Mouse (Mus musculus) embryonic facial prominence, embryonic 14.5 days (tissue): ENCODE measurements around the gene Fchsd2. TPM values are rescaled to one million over a fixed set of nuclear protein-coding genes. Genes with fewer than 3 reads are reported as not detected.
A peak's percentile ranks its signal among the peaks of the same experiment; 100 is the strongest.

Experiments
- ATAC-seq: fragments of 200-750 bp; cut with Nextera tagmentation; 2 replicates; pipeline ENCODE4 v1.8.0; 2017; ENCODE audit warnings: low read depth, moderate number of reproducible peaks, moderate TSS enrichment
- DNase-seq: peaks from one replicate; pipeline ENCODE4 v3.0.0-alpha.2; 2015; ENCODE audit warnings: low spot score
- H3K27ac ChIP-seq: fragments of 300-500 bp; sonication (generic); replicated peaks from 2 replicates; pipeline ENCODE4 v1.5.1; 2014; ENCODE audit warnings: low read depth, mild to moderate bottlenecking, low read length, moderate library complexity
- H3K27me3 ChIP-seq: fragments of 300-500 bp; sonication (generic); replicated peaks from 2 replicates; pipeline ENCODE4 v1.6.1; 2014; ENCODE audit warnings: low read length; ENCODE audit not compliant: control insufficient read depth, insufficient read depth
- H3K36me3 ChIP-seq: fragments of 300-500 bp; sonication (generic); 2 replicates; pipeline ENCODE4 v1.6.1; 2014; ENCODE audit warnings: low read length, mixed read lengths; ENCODE audit not compliant: control insufficient read depth, insufficient read depth
- H3K4me1 ChIP-seq: fragments of 300-500 bp; sonication (generic); 2 replicates; pipeline ENCODE4 v1.6.1; 2014; ENCODE audit warnings: antibody characterized with exemption, low read length; ENCODE audit not compliant: control insufficient read depth, insufficient read depth
- H3K4me2 ChIP-seq: fragments of 300-500 bp; sonication (generic); 2 replicates; pipeline ENCODE4 v1.6.1; 2014; ENCODE audit warnings: low read depth, mild to moderate bottlenecking, low read length, moderate library complexity, mixed read lengths
- H3K4me3 ChIP-seq: fragments of 300-500 bp; sonication (generic); 2 replicates; pipeline ENCODE4 v1.5.1; 2014; ENCODE audit warnings: low read depth, mild to moderate bottlenecking, low read length
- H3K9ac ChIP-seq: fragments of 300-500 bp; sonication (generic); 2 replicates; pipeline ENCODE4 v1.6.1; 2014; ENCODE audit warnings: low read depth, mild to moderate bottlenecking, low read length, moderate library complexity, mixed read lengths
- H3K9me3 ChIP-seq: fragments of 300-500 bp; sonication (generic); 2 replicates; pipeline ENCODE4 v1.6.1; 2016; ENCODE audit warnings: low read length; ENCODE audit not compliant: control insufficient read depth
- whole genome bisulfite sequencing: fragments of 180-500 bp; shearing (Covaris S2); extraction: QIAGEN DNeasy Blood & Tissue Kit; methylation state at CpG from one replicate; pipeline ENCODE4 v1.1.7; 2014; 5-methylcytosine and 5-hydroxymethylcytosine counted together
- polyA plus RNA-seq: library from polyadenylated mRNA; unstranded; fragments of >200 nt; fragmentation: Nextera tagmentation; extraction: Ambion mirVana; gene quantifications from 2 replicates; pipeline ENCODE4 v1.2.1, GENCODE M21; 2014

The Fchsd2 gene
- polyA plus RNA-seq, 1 experiment from 2014 or later: 20.7 TPM

DNA sequence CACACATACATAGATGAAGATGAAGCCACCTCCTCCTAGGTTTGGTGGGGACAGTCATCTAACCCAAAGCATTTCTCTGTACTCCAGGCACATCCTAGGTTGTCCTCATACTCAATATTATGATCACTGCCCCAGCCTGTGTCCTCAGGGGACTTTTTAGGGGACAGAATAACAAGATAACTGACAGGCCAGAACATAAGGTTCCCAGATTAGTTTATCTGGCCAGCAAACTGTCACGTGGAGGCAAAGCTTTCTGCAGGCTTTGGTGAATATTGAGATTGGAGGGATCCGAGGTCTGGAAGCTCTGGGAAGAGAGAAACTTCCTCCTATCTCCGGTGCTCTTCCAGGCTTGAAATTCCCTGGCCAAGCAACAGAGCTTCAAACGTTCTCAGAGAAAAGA, 6.9 kb upstream of the Fchsd2 start:
- H3K4me3 ChIP-seq: no peak overlapping the region
- no peak overlapping the region for H3K27ac ChIP-seq
- DNase-seq: no peak
- H3K27me3 ChIP-seq: no peaks in the 10 kb centered on the region
- H3K9ac ChIP-seq: no peak overlapping the region
- no peaks in the 10 kb centered on the region for H3K36me3 ChIP-seq
- WGBS: 50% methylated on average over 4 of the region's 4 CpGs
- H3K9me3 ChIP-seq: no peaks in the 10 kb centered on the region
- ATAC-seq: no peak
- H3K4me2 ChIP-seq: no peak overlapping the region
- no peaks in the 10 kb centered on the region for H3K4me1 ChIP-seq

DNA sequence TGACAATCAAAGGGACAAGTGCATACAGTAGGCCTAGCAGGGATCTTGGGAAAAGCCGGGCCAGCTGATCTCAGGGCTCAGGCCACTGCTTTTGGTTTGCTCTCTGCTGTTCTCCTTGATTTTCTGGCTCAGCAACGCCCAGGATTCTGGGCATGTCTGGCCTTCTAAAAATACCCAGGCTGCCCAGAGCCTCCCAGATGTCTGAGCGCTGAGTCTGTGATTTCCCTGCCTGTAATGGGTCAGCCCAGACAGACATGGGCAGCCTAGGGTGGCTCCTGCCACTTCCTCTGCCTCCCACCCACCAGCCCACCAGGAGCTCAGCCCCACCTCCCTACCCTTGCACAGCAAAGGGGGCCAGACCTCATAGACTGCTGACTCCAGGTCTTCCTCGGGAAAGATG, 4.0 kb upstream of the Fchsd2 start:
- Histone ChIP-seq H3K4me2 (no peak overlapping the region), H3K27ac (no peak overlapping the region)

DNA sequence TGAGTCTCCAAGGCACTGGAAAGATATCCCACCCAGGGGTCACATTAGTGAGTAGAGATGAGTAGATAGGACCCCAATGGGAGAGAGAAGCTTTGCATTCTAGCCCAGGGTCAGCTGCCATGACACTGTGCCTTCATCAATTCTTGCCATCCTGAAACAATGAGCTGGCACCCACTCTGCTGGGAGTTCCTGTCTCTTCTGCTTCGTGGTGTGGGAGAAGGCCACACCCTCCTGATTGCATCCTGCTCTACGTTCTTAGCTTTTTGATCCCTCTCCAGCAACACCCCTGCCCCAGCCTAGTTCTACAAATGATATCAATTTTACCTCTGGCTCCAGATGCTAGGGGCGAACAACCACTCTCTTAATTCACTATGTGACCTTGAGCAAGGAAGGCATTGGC, 3.4 kb upstream of the Fchsd2 start:
- Histone ChIP-seq H3K27me3 (no peaks in the 10 kb centered on the region), H3K9ac (no peak overlapping the region), H3K4me3 (no peak overlapping the region), H3K27ac (no peak overlapping the region), H3K4me2 (no peak overlapping the region), H3K9me3 (no peaks in the 10 kb centered on the region), H3K4me1 (no peaks in the 10 kb centered on the region), H3K36me3 (no peaks in the 10 kb centered on the region)
- DNase-seq (no peak), ATAC-seq (no peak)
- 66% methylated on average over 3 of the region's 3 CpGs for WGBS

More for the DNA sequence above, 4.0 kb upstream of the Fchsd2 start:
- DNase-seq (peak; percentile 39), ATAC-seq (no peak)
- H3K9me3 ChIP-seq: no peaks in the 10 kb centered on the region
- H3K4me3 ChIP-seq: no peak overlapping the region
- H3K27me3 ChIP-seq: no peaks in the 10 kb centered on the region
- no peak overlapping the region for H3K9ac ChIP-seq
- no peaks in the 10 kb centered on the region for H3K4me1 ChIP-seq
- WGBS: 68% methylated on average over 4 of the region's 4 CpGs
- no peaks in the 10 kb centered on the region for H3K36me3 ChIP-seq

DNA sequence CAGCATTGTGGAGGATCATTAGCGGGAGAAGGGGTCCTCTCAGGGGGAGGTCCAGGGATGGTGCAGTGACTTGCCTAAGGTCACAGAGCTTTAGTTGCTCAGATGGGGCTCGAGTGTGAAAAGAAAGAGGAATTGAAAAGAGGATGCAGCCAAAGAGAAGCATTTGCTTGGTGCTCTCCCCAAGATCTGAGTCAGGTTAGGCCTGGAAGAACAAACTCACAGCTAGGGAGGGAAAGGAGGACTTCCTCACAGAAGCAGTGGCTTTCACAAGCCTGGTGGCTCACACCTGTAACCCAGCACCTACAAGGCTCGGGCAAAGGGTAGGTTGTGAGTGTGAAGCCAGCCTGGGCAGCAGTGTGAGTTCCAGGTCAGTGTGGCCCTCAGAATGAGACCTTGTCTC, 568 bp downstream of the Fchsd2 start:
- H3K4me3 ChIP-seq: no peak overlapping the region
- H3K36me3 ChIP-seq: no peaks in the 10 kb centered on the region
- 45% methylated on average over 3 of the region's 3 CpGs for WGBS
- no peaks in the 10 kb centered on the region for H3K27me3 ChIP-seq
- no peak overlapping the region for H3K4me2 ChIP-seq
- H3K27ac ChIP-seq: no peak overlapping the region
- no peaks in the 10 kb centered on the region for H3K4me1 ChIP-seq
- ATAC-seq (no peak), DNase-seq (no peak)
- no peaks in the 10 kb centered on the region for H3K9me3 ChIP-seq
- H3K9ac ChIP-seq: no peak overlapping the region

DNA sequence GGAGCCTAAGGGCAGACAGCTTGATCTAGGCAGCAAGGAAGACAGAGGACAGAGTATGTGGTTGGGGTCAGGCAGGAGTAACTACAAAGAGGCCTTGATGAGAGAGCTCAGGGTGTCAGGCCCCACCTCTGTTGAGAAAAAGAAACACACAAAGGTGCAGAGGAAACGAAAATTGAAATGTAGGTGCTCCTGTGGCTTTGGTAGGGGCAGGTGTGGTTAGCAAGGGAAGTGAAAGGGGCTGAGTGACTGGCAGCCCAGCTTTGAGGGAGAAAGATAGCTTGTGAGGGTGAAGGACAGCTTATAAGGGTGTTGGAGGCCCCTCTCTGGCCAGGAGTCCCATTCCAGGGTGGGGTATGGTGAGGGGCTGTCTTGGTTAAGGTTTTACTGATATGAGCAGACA, 2.1 kb downstream of the Fchsd2 start:
- DNase-seq (no peak), ATAC-seq (no peak)
- H3K4me3 ChIP-seq: no peak overlapping the region
- H3K27me3 ChIP-seq: no peaks in the 10 kb centered on the region
- no peak overlapping the region for H3K27ac ChIP-seq
- H3K4me2 ChIP-seq: no peak overlapping the region
- no peak overlapping the region for H3K9ac ChIP-seq
- no peaks in the 10 kb centered on the region for H3K36me3 ChIP-seq
- H3K4me1 ChIP-seq: no peaks in the 10 kb centered on the region
- H3K9me3 ChIP-seq: no peaks in the 10 kb centered on the region
- 39% methylated on average over 1 of the region's 1 CpGs for WGBS

DNA sequence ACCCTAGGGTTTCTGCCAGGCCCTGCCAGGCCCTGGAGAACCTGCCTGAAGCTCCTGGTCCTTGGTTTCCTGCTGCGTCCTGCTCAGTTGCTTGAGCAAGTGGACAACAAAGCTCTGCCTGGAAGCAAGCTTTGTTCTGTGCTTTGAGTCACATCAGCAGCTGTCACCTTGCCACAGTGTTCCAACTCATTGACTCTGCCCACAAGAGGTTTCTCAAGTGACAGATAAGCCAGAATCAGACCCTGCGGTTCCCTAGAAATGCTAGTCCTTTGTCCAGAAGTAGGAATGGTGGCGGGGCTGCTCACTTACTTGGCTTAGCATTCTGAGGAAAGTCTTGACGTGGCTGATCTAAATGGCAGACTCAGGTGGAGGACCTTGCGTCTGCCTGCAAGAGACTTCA, 2.9 kb downstream of the Fchsd2 start:
- Histone ChIP-seq H3K4me2 (no peak overlapping the region), H3K9ac (no peak overlapping the region), H3K27me3 (no peaks in the 10 kb centered on the region), H3K27ac (no peak overlapping the region), H3K4me1 (no peaks in the 10 kb centered on the region), H3K36me3 (no peaks in the 10 kb centered on the region), H3K9me3 (no peaks in the 10 kb centered on the region), H3K4me3 (no peak overlapping the region)
- peak; percentile 51 for DNase-seq
- ATAC-seq: peak; percentile 18; the same call in 1 of the 2 replicates
- 80% methylated on average over 5 of the region's 5 CpGs for WGBS

DNA sequence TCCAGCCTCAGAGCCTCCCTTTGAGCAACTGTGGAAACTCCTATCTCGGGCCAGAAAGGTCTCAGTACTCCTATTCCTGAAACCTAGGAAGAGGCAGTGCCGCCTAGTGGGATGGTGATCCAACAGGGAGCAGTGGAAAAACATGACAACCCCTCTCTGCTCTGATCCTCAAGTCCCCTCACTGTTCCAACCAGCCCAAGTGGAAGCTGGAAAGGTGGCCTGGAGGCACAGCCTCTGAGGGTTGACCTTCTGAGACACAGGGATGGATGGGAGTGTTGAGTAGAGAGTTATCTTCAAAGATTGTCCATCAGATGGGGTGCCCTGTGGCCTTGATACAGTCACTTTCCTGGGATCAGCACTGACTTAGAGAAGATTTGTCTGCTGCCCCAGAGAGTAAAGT, 3.9 kb downstream of the Fchsd2 start:
- Histone ChIP-seq H3K27ac (no peak overlapping the region), H3K36me3 (no peaks in the 10 kb centered on the region)
- WGBS: 92% methylated on average over 2 of the region's 2 CpGs

DNA sequence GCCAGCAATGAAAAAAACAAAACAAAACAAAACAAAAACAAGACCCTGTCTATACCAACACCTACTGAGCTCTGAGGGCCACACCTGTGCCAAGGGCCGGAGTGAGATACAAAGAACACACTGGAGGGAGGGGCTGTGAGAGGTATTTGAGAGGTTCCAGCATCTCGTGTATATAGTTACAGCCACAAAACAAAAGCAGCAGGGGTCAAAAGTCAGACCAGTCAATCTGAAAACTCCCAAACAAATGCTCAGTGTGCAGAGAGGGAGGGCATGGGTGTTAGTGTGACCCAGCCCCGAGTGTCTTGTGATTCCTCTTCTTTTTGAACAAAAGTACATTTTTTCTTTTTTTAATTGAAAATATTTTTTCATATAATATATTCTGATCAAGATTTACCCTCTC, 4.4 kb downstream of the Fchsd2 start:
- Histone ChIP-seq H3K4me3 (no peak overlapping the region), H3K27ac (no peak overlapping the region), H3K27me3 (no peaks in the 10 kb centered on the region), H3K4me1 (no peaks in the 10 kb centered on the region; the same call in 1 of the 2 replicates), H3K36me3 (no peaks in the 10 kb centered on the region), H3K9me3 (no peaks in the 10 kb centered on the region), H3K4me2 (no peak overlapping the region), H3K9ac (no peak overlapping the region)
- no peak for ATAC-seq
- WGBS: 46% methylated on average over 3 of the region's 3 CpGs
- no peak for DNase-seq

More for the DNA sequence above, 3.9 kb downstream of the Fchsd2 start:
- H3K4me1 ChIP-seq: no peaks in the 10 kb centered on the region; the same call in 1 of the 2 replicates
- H3K9ac ChIP-seq: no peak overlapping the region
- DNase-seq (no peak), ATAC-seq (no peak)
- H3K27me3 ChIP-seq: no peaks in the 10 kb centered on the region
- H3K9me3 ChIP-seq: no peaks in the 10 kb centered on the region
- no peak overlapping the region for H3K4me3 ChIP-seq
- H3K4me2 ChIP-seq: no peak overlapping the region

DNA sequence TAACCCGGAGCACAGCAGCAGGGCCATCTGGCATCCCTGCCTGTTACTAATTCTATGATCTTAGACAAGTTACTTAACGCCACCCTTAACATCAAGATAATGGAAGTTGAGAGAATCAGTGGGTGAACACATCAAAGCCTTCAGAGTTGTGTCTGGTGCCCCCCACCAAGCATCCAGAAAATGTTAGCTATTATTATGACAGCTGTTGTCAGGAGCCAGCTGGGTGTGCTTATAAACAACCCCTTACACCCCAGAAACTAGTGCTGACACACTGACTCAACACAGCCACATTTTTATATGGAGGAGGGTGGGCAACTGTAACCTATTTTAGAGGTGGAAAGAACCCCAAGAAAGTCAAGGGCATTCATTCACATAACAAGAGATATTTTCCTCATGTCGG, 7.3 kb downstream of the Fchsd2 start:
- ATAC-seq (no peak), DNase-seq (peak; percentile 9)
- no peak overlapping the region for H3K4me3 ChIP-seq
- 67% methylated on average over 3 of the region's 3 CpGs for WGBS
- no peaks in the 10 kb centered on the region for H3K9me3 ChIP-seq
- no peaks in the 10 kb centered on the region for H3K36me3 ChIP-seq
- no peak overlapping the region for H3K27ac ChIP-seq
- no peak overlapping the region for H3K9ac ChIP-seq
- no peak overlapping the region for H3K4me2 ChIP-seq
- no peaks in the 10 kb centered on the region for H3K27me3 ChIP-seq
- H3K4me1 ChIP-seq: no peaks in the 10 kb centered on the region; the same call in 1 of the 2 replicates
